Mouse (Mus musculus): ENCODE results near the gene Pdrg1. TPM values are rescaled to one million over a fixed set of nuclear protein-coding genes. Genes with fewer than 3 reads are reported as not detected.

Pdrg1 gene
- polyA plus RNA-seq (2017; shearing (Covaris generic)) = 200 TPM

GRCm38 (mm10) chr2:153014758-153015593 lies at the start of gene Pdrg1:
TSS of gene Pdrg1 (minus strand) at chr2:153015427.

GRCm38 (mm10) chr2:153031126-153032082 lies 16.2 kb upstream of the Pdrg1 start, which contains the start of gene Xkr7:
TSS of gene Xkr7 (plus strand) at chr2:153031852.

GRCm38 (mm10) chr2:152962091-152962793 lies 53.0 kb downstream of the Pdrg1 start, which contains the start of gene Ttll9:
TSS of gene Ttll9 (plus strand) at chr2:152962485.

Other genes with a start within 250 kb of the Pdrg1 start
- gene Bcl2l1, start 183.7 kb downstream of the Pdrg1 start, polyA plus RNA-seq (2017; shearing (Covaris generic)) = 69.7 TPM
- 4.1 TPM for gene Tpx2, start 167.5 kb downstream of the Pdrg1 start, polyA plus RNA-seq (2017; shearing (Covaris generic))
- gene Mylk2, start 104.1 kb downstream of the Pdrg1 start, polyA plus RNA-seq (2017; shearing (Covaris generic)) = not detected
- not detected for gene Foxs1, start 82.2 kb downstream of the Pdrg1 start, polyA plus RNA-seq (2017; shearing (Covaris generic))
- not detected for gene Dusp15, start 63.7 kb downstream of the Pdrg1 start, polyA plus RNA-seq (2017; shearing (Covaris generic))
- gene Ttll9, start 52.9 kb downstream of the Pdrg1 start, polyA plus RNA-seq (2017; shearing (Covaris generic)) = 1.3 TPM
- not detected for gene Xkr7, start 16.4 kb upstream of the Pdrg1 start, polyA plus RNA-seq (2017; shearing (Covaris generic))
- not detected for gene Ccm2l, start 50.5 kb upstream of the Pdrg1 start, polyA plus RNA-seq (2017; shearing (Covaris generic))
- 0.77 TPM for gene Hck, start 93.0 kb upstream of the Pdrg1 start, polyA plus RNA-seq (2017; shearing (Covaris generic))
- gene Tm9sf4, start 145.9 kb upstream of the Pdrg1 start, polyA plus RNA-seq (2017; shearing (Covaris generic)) = 71.9 TPM
- 41.5 TPM for gene Tspyl3, start 210.0 kb upstream of the Pdrg1 start, polyA plus RNA-seq (2017; shearing (Covaris generic))
- 13.7 TPM for gene Plagl2, start 226.0 kb upstream of the Pdrg1 start, polyA plus RNA-seq (2017; shearing (Covaris generic))
- 23.5 TPM for gene Pofut1, start 226.1 kb upstream of the Pdrg1 start, polyA plus RNA-seq (2017; shearing (Covaris generic))